9 mouse cellular contexts compared by ENCODE assay signal in genomic region chr14:6108272-6108925, GRCm38 (mm10). TPM values are rescaled to one million over a fixed set of nuclear protein-coding genes. Genes with fewer than 3 reads are reported as not detected.
A peak's percentile ranks its signal among the peaks of the same experiment; 100 is the strongest.
DNase-seq lines count a peak whose midpoint lies in the region; ATAC-seq and TF ChIP-seq lines count a peak whose summit lies in the region.
"Not testable (repeated sequence)": the region's sequence is repeated elsewhere in the genome, so short reads cannot be mapped to it uniquely, and the experiment has no call there.
"Had no signal": no experiment of that assay in that cellular context is flagged by ENCODE, and none has a peak within 500 bp of the region (broad histone marks: within the 10 kb centered on the region; RNA-seq: fewer than 3 reads in every experiment).

Gene Gm3468, minus strand, starts transcription at chr14:6108665.

- intact Hi-C loops in left cerebral cortex, adult 2 months (cut with DNase I), result not testable (repeated sequence)

- H3K27ac ChIP-seq in left cerebral cortex, adult 2 months, result not testable (repeated sequence)

- peak; percentile 89 for ATAC-seq in granulocyte monocyte progenitor cell, adult 5-6 weeks (replicated peaks; ENCODE audit: poor library complexity, severe bottlenecking)

- peak; percentile 2 to 48 for DNase-seq in adrenal gland, adult 18-20 months (ENCODE audit: low spot score in 2 of 2)
- peak; percentile 87 for DNase-seq in embryo, embryonic 9.5 days (ENCODE audit: extremely low spot score)
- DNase-seq in induced T-regulatory cell, adult 2 months (ENCODE audit: low read depth), result peak; percentile 82
- DNase-seq in left cerebral cortex, adult 2 months (ENCODE audit: extremely low spot score in 1 of 2, low spot score in 2 of 2), result peak; percentile 41 to 48
- DNase-seq in lung, postnatal 25 days (ENCODE audit: low spot score), result peak; percentile 26
- DNase-seq in retina, postnatal 7 days (ENCODE audit: low read depth, low spot score), result peak; percentile 46
- peak; percentile 47 to 52 for DNase-seq in urinary bladder, adult 18-20 months (ENCODE audit: low spot score in 2 of 2)

- TF ChIP-seq CTCF in left cerebral cortex, adult 2 months (IDR thresholded peaks at IDR 0.05), result peak; percentile 37

- H3K4me3 ChIP-seq in left cerebral cortex, adult 2 months, result peak within 1 kb of the TSS; percentile 29

RNA-seq across cellular contexts. Expression of gene Gm3468, which starts in this region (rescaled TPM):
- total RNA-seq in adrenal gland, adult 18-20 months (2021), result under 1 TPM; 0.20 to 0.22 TPM
- total RNA-seq in granulocyte monocyte progenitor cell, adult 5-6 weeks (2014; fragmentation: Nextera tagmentation), result 0.70 and 0.86 TPM in 2 replicates
- total RNA-seq in granulocyte monocyte progenitor cell, adult 5-6 weeks (2017), result not detected in 2 replicates
- under 1 TPM; 0.84 to 0.87 TPM for total RNA-seq in left cerebral cortex, adult 2 months (2021)
- total RNA-seq: megakaryocyte, adult 5-6 weeks had no signal

Comparison
In these comparisons a context has a peak if more than half of its experiments do, and no peak if none do; other contexts are left out.
1. Peak in DNase-seq in adrenal gland, adult 18-20 months; RNA of the gene not detected or under 1 TPM.
2. Peak in ATAC-seq in granulocyte monocyte progenitor cell, adult 5-6 weeks; RNA of the gene not detected or under 1 TPM.
3. Peak in DNase-seq and H3K4me3 ChIP-seq in left cerebral cortex, adult 2 months; RNA of the gene not detected or under 1 TPM.
4. DNase-seq: peak in every context shown above with its lines; median percentile 87 in embryo, embryonic 9.5 days; 82 in induced T-regulatory cell, adult 2 months; 50 in urinary bladder, adult 18-20 months; 46 in retina, postnatal 7 days; 44 in left cerebral cortex, adult 2 months; 26 in lung, postnatal 25 days; 25 in adrenal gland, adult 18-20 months.